Mouse (Mus musculus): ENCODE measurements around the gene Gm3435. TPM values are rescaled to one million over a fixed set of nuclear protein-coding genes. Genes with fewer than 3 reads are reported as not detected.

Gm3435 gene
- total and polyA plus RNA-seq, 3 experiments = 1.3 to 15.1 (median 12.2) TPM

GRCm38 (mm10) chr17:15060356-15060755, 50.4 kb downstream of the Gm3435 start:
- DNase-seq (ENCODE audit: low spot score) (no peak), ATAC-seq (ENCODE audit: extremely low read depth, insufficient number of reproducible peaks, low FRiP score, poor library complexity, severe bottlenecking) (no peak)
- Histone ChIP-seq H3K36me3 (replicated peaks) (peaks cover 98% of the 10 kb centered on the region), H3K4me3 (ENCODE audit: low read depth, low read length) (no peak overlapping the region), H3K4me1 (ENCODE audit: insufficient read depth, low read depth, low read length) (no peaks in the 10 kb centered on the region), H3K27me3 (ENCODE audit: insufficient read depth, low read length) (no peaks in the 10 kb centered on the region), H3K9me3 (replicated peaks) (no peaks in the 10 kb centered on the region)
- TF ChIP-seq CTCF (IDR thresholded peaks at IDR 0.05; ENCODE audit: low read depth, low read length) (no peak), POLR2AphosphoS5 (IDR thresholded peaks at IDR 0.05; ENCODE audit: insufficient replicate concordance, low read depth, low read length) (no peak), GATA1 (IDR thresholded peaks at IDR 0.05; ENCODE audit: borderline replicate concordance, low read length) (no peak), GATA2 (IDR thresholded peaks at IDR 0.05; ENCODE audit: borderline replicate concordance, low read depth, low read length) (no peak), TAL1 (conservative IDR thresholded peaks at IDR 0.05; ENCODE audit: low read depth, low read length) (no peak)

GRCm38 (mm10) chr17:15065391-15066024, 55.5 kb downstream of the Gm3435 start:
- no peaks in the 10 kb centered on the region for H3K27me3 ChIP-seq (ENCODE audit: insufficient read depth, low read length)
- peak; percentile 46 for DNase-seq (ENCODE audit: low spot score)

GRCm38 (mm10) chr17:15066066-15066465, 56.1 kb downstream of the Gm3435 start:
- peaks cover 62% of the 10 kb centered on the region for H3K36me3 ChIP-seq (replicated peaks)

More at GRCm38 (mm10) chr17:15065391-15066024, 55.5 kb downstream of the Gm3435 start:
- peaks cover 66% of the 10 kb centered on the region for H3K36me3 ChIP-seq (replicated peaks)
- no peak overlapping the region for H3K4me3 ChIP-seq (ENCODE audit: low read depth, low read length)
- peaks cover 4% of the 10 kb centered on the region for H3K4me1 ChIP-seq (ENCODE audit: insufficient read depth, low read depth, low read length)
- H3K9me3 ChIP-seq (replicated peaks) = no peaks in the 10 kb centered on the region
- ATAC-seq (ENCODE audit: extremely low read depth, insufficient number of reproducible peaks, low FRiP score, poor library complexity, severe bottlenecking) = no peak
- TF ChIP-seq GATA1 (IDR thresholded peaks at IDR 0.05; ENCODE audit: borderline replicate concordance, low read length) (no peak), GATA2 (IDR thresholded peaks at IDR 0.05; ENCODE audit: borderline replicate concordance, low read depth, low read length) (no peak), POLR2AphosphoS5 (IDR thresholded peaks at IDR 0.05; ENCODE audit: insufficient replicate concordance, low read depth, low read length) (no peak), TAL1 (conservative IDR thresholded peaks at IDR 0.05; ENCODE audit: low read depth, low read length) (no peak), CTCF (IDR thresholded peaks at IDR 0.05; ENCODE audit: low read depth, low read length) (0 out of 2 replicates have a peak, but pooled peaks have one; percentile 28)

GRCm38 (mm10) chr17:15066911-15067310, 56.9 kb downstream of the Gm3435 start:
- no peak overlapping the region for H3K4me3 ChIP-seq (ENCODE audit: low read depth, low read length)
- TF ChIP-seq TAL1 (conservative IDR thresholded peaks at IDR 0.05; ENCODE audit: low read depth, low read length) (no peak), CTCF (IDR thresholded peaks at IDR 0.05; ENCODE audit: low read depth, low read length) (no peak), POLR2AphosphoS5 (IDR thresholded peaks at IDR 0.05; ENCODE audit: insufficient replicate concordance, low read depth, low read length) (no peak), GATA1 (IDR thresholded peaks at IDR 0.05; ENCODE audit: borderline replicate concordance, low read length) (no peak), GATA2 (IDR thresholded peaks at IDR 0.05; ENCODE audit: borderline replicate concordance, low read depth, low read length) (no peak)
- ATAC-seq (ENCODE audit: extremely low read depth, insufficient number of reproducible peaks, low FRiP score, poor library complexity, severe bottlenecking) = no peak
- H3K9me3 ChIP-seq (replicated peaks) = no peaks in the 10 kb centered on the region
- no peak for DNase-seq (ENCODE audit: low spot score)
- peaks cover 53% of the 10 kb centered on the region for H3K36me3 ChIP-seq (replicated peaks)
- peaks cover 4% of the 10 kb centered on the region for H3K4me1 ChIP-seq (ENCODE audit: insufficient read depth, low read depth, low read length)
- H3K27me3 ChIP-seq (ENCODE audit: insufficient read depth, low read length) = no peaks in the 10 kb centered on the region

More at GRCm38 (mm10) chr17:15066066-15066465, 56.1 kb downstream of the Gm3435 start:
- Histone ChIP-seq H3K4me1 (ENCODE audit: insufficient read depth, low read depth, low read length) (peaks cover 4% of the 10 kb centered on the region), H3K27me3 (ENCODE audit: insufficient read depth, low read length) (no peaks in the 10 kb centered on the region), H3K9me3 (replicated peaks) (no peaks in the 10 kb centered on the region), H3K4me3 (ENCODE audit: low read depth, low read length) (no peak overlapping the region)
- TF ChIP-seq GATA2 (IDR thresholded peaks at IDR 0.05; ENCODE audit: borderline replicate concordance, low read depth, low read length) (no peak), CTCF (IDR thresholded peaks at IDR 0.05; ENCODE audit: low read depth, low read length) (no peak), TAL1 (conservative IDR thresholded peaks at IDR 0.05; ENCODE audit: low read depth, low read length) (no peak), GATA1 (IDR thresholded peaks at IDR 0.05; ENCODE audit: borderline replicate concordance, low read length) (no peak), POLR2AphosphoS5 (IDR thresholded peaks at IDR 0.05; ENCODE audit: insufficient replicate concordance, low read depth, low read length) (no peak)
- no peak for DNase-seq (ENCODE audit: low spot score)
- no peak for ATAC-seq (ENCODE audit: extremely low read depth, insufficient number of reproducible peaks, low FRiP score, poor library complexity, severe bottlenecking)

- DNase-seq (ENCODE audit: low spot score) (no peak), ATAC-seq (ENCODE audit: extremely low read depth, insufficient number of reproducible peaks, low FRiP score, poor library complexity, severe bottlenecking) (no peak)
- Histone ChIP-seq H3K36me3 (replicated peaks) (peaks cover 45% of the 10 kb centered on the region), H3K4me3 (ENCODE audit: low read depth, low read length) (no peak overlapping the region), H3K27me3 (ENCODE audit: insufficient read depth, low read length) (no peaks in the 10 kb centered on the region), H3K9me3 (replicated peaks) (no peaks in the 10 kb centered on the region), H3K4me1 (ENCODE audit: insufficient read depth, low read depth, low read length) (peaks cover 4% of the 10 kb centered on the region)
- TF ChIP-seq CTCF (IDR thresholded peaks at IDR 0.05; ENCODE audit: low read depth, low read length) (no peak), GATA2 (IDR thresholded peaks at IDR 0.05; ENCODE audit: borderline replicate concordance, low read depth, low read length) (no peak), GATA1 (IDR thresholded peaks at IDR 0.05; ENCODE audit: borderline replicate concordance, low read length) (no peak), POLR2AphosphoS5 (IDR thresholded peaks at IDR 0.05; ENCODE audit: insufficient replicate concordance, low read depth, low read length) (no peak), TAL1 (conservative IDR thresholded peaks at IDR 0.05; ENCODE audit: low read depth, low read length) (no peak)
Observed at GRCm38 (mm10) chr17:15068040-15068792, 58.2 kb downstream of the Gm3435 start.

GRCm38 (mm10) chr17:15069124-15069523, 59.1 kb downstream of the Gm3435 start:
- ATAC-seq (ENCODE audit: extremely low read depth, insufficient number of reproducible peaks, low FRiP score, poor library complexity, severe bottlenecking) = no peak
- TF ChIP-seq GATA2 (IDR thresholded peaks at IDR 0.05; ENCODE audit: borderline replicate concordance, low read depth, low read length) (no peak), CTCF (IDR thresholded peaks at IDR 0.05; ENCODE audit: low read depth, low read length) (no peak), TAL1 (conservative IDR thresholded peaks at IDR 0.05; ENCODE audit: low read depth, low read length) (no peak)
- no peaks in the 10 kb centered on the region for H3K9me3 ChIP-seq (replicated peaks)
- DNase-seq (ENCODE audit: low spot score) = no peak
- peaks cover 4% of the 10 kb centered on the region for H3K4me1 ChIP-seq (ENCODE audit: insufficient read depth, low read depth, low read length)
- peaks cover 36% of the 10 kb centered on the region for H3K36me3 ChIP-seq (replicated peaks)
- no peaks in the 10 kb centered on the region for H3K27me3 ChIP-seq (ENCODE audit: insufficient read depth, low read length)
- no peak overlapping the region for H3K4me3 ChIP-seq (ENCODE audit: low read depth, low read length)

Other genes starting within 250 kb of the Gm3435 start
- gene Wdr27, start 67.0 kb upstream of the Gm3435 start, total RNA-seq (2014; fragmentation: Nextera tagmentation) = 2.4 TPM in 1 of 2 replicates, not detected in the other
- 0.66 and 3.9 TPM in 2 replicates for gene Wdr27, start 67.0 kb upstream of the Gm3435 start, total RNA-seq (2017)
- gene Wdr27, start 67.0 kb upstream of the Gm3435 start, polyA plus RNA-seq (2012) = 1.7 and 1.9 TPM in 2 replicates
- gene 1600012H06Rik, start 67.0 kb upstream of the Gm3435 start, total RNA-seq (2014; fragmentation: Nextera tagmentation) = 12.3 and 16.1 TPM in 2 replicates
- 18.7 and 19.7 TPM in 2 replicates for gene 1600012H06Rik, start 67.0 kb upstream of the Gm3435 start, total RNA-seq (2017)
- gene 1600012H06Rik, start 67.0 kb upstream of the Gm3435 start, polyA plus RNA-seq (2012) = 1.7 and 2.0 TPM in 2 replicates
- gene Phf10, start 48.9 kb upstream of the Gm3435 start, total RNA-seq (2014; fragmentation: Nextera tagmentation) = 187 and 239 TPM in 2 replicates
- gene Phf10, start 48.9 kb upstream of the Gm3435 start, total RNA-seq (2017) = 107 and 124 TPM in 2 replicates
- gene Phf10, start 48.9 kb upstream of the Gm3435 start, polyA plus RNA-seq (2012) = 118 and 125 TPM in 2 replicates
- gene 9030025P20Rik, start 31.7 kb upstream of the Gm3435 start, total RNA-seq (2014; fragmentation: Nextera tagmentation) = 31.6 and 36.9 TPM in 2 replicates
- gene 9030025P20Rik, start 31.7 kb upstream of the Gm3435 start, total RNA-seq (2017) = 30.4 and 33.3 TPM in 2 replicates
- 4.0 and 4.7 TPM in 2 replicates for gene 9030025P20Rik, start 31.7 kb upstream of the Gm3435 start, polyA plus RNA-seq (2012)
- gene Gm3417, start 31.4 kb upstream of the Gm3435 start, total RNA-seq (2014; fragmentation: Nextera tagmentation) = 2.5 and 12.2 TPM in 2 replicates
- gene Gm3417, start 31.4 kb upstream of the Gm3435 start, total RNA-seq (2017) = 0.27 and 2.4 TPM in 2 replicates
- 7.0 and 9.5 TPM in 2 replicates for gene Gm3417, start 31.4 kb upstream of the Gm3435 start, polyA plus RNA-seq (2012)
- 265 and 268 TPM in 2 replicates for gene Ermard, start 31.0 kb downstream of the Gm3435 start, total RNA-seq (2014; fragmentation: Nextera tagmentation)
- 133 and 138 TPM in 2 replicates for gene Ermard, start 31.0 kb downstream of the Gm3435 start, total RNA-seq (2017)
- gene Ermard, start 31.0 kb downstream of the Gm3435 start, polyA plus RNA-seq (2012) = 1.3 and 2.2 TPM in 2 replicates
- not detected in 2 replicates for gene Tcte3, start 31.3 kb downstream of the Gm3435 start, total RNA-seq (2014; fragmentation: Nextera tagmentation)
- gene Tcte3, start 31.3 kb downstream of the Gm3435 start, total RNA-seq (2017) = 1.7 and 4.2 TPM in 2 replicates
- 0.62 and 5.1 TPM in 2 replicates for gene Tcte3, start 31.3 kb downstream of the Gm3435 start, polyA plus RNA-seq (2012)
- gene Gm3448, start 31.4 kb downstream of the Gm3435 start, total RNA-seq (2014; fragmentation: Nextera tagmentation) = 49.1 and 59.8 TPM in 2 replicates
- gene Gm3448, start 31.4 kb downstream of the Gm3435 start, total RNA-seq (2017) = 24.9 and 31.0 TPM in 2 replicates
- 2.3 and 2.7 TPM in 2 replicates for gene Gm3448, start 31.4 kb downstream of the Gm3435 start, polyA plus RNA-seq (2012)

All from G1E (cell line).